Mouse (Mus musculus) CH12.LX (cell line): ENCODE results near the gene Yod1. TPM values are rescaled to one million over a fixed set of nuclear protein-coding genes. Genes with fewer than 3 reads are reported as not detected.

Experiments
- DNase-seq: peaks from one replicate; pipeline ENCODE4 v3.0.0-alpha.2; 2013; ENCODE audit errors: extremely low read depth
- H3K27ac ChIP-seq: 2 replicates; pipeline ENCODE4 v1.5.1; 2012; ENCODE audit warnings: low read depth, mild to moderate bottlenecking, control low read depth, moderate library complexity; ENCODE audit not compliant: insufficient read depth
- H3K27me3 ChIP-seq: replicated peaks from 2 replicates; pipeline ENCODE3; 2012; ENCODE audit warnings: inconsistent platforms
- H3K36me3 ChIP-seq, 2 experiments: replicated peaks in 1 of 2; 2 replicates each; pipeline versions ENCODE3 to v1.6.1; 2012; ENCODE audit warnings: inconsistent platforms in 1 of 2, low read length in 1 of 2, mild to moderate bottlenecking in 1 of 2, mixed read lengths in 1 of 2, moderate library complexity in 1 of 2; ENCODE audit not compliant: control insufficient read depth in 1 of 2, insufficient read depth in 1 of 2
- H3K4me1 ChIP-seq, 2 experiments: 2 replicates each; pipeline ENCODE4 v1.6.1; 2012; ENCODE audit warnings: inconsistent platforms in 1 of 2, moderate library complexity in 1 of 2; ENCODE audit not compliant: insufficient read depth in 2 of 2, control insufficient read depth in 1 of 2
- H3K4me2 ChIP-seq: 2 replicates; pipeline ENCODE4 v1.6.1; 2012; ENCODE audit warnings: low read depth, mild to moderate bottlenecking, control low read depth; ENCODE audit not compliant: poor library complexity, insufficient read depth, severe bottlenecking
- H3K4me3 ChIP-seq, 3 experiments: fragments of 150-350 bp in 1 of 3; sonication (generic) in 1 of 3; replicated peaks in 1 of 3; 2 replicates each; pipeline versions ENCODE3 to v1.5.1; 2011 to 2012; ENCODE audit warnings: low read depth in 2 of 3, low read length in 2 of 3, mild to moderate bottlenecking in 2 of 3, moderate library complexity in 2 of 3, control low read depth in 1 of 3, improper control_type of control experiment in 1 of 3, inconsistent platforms in 1 of 3, mixed read lengths in 1 of 3; ENCODE audit not compliant: poor library complexity in 1 of 3
- H3K79me2 ChIP-seq: replicated peaks from 2 replicates; pipeline ENCODE4 v1.6.1; 2012; ENCODE audit warnings: mild to moderate bottlenecking, moderate library complexity; ENCODE audit not compliant: control insufficient read depth, poor library complexity, insufficient read depth, severe bottlenecking; ENCODE audit errors: extremely low read depth
- H3K9ac ChIP-seq: 2 replicates; pipeline ENCODE4 v1.6.1; 2012; ENCODE audit warnings: low read depth, mild to moderate bottlenecking, control low read depth, moderate library complexity; ENCODE audit not compliant: insufficient read depth
- H3K9me3 ChIP-seq: replicated peaks from 2 replicates; pipeline ENCODE3; 2012; ENCODE audit warnings: low read length, inconsistent platforms, mixed read lengths
- CHD1 ChIP-seq: IDR thresholded peaks from 2 replicates; pipeline ENCODE4 v1.6.1; 2012; ENCODE audit warnings: low read depth, low read length, improper control_type of control experiment, inconsistent platforms
- CHD2 ChIP-seq: IDR thresholded peaks from 2 replicates; pipeline ENCODE4 v1.6.1; 2011; ENCODE audit warnings: low read length, improper control_type of control experiment
- CTCF ChIP-seq, 2 experiments: IDR thresholded peaks in 1 of 2; conservative IDR thresholded peaks in 1 of 2; 2 replicates each; pipeline ENCODE4 v1.5.1; 2011 to 2012; ENCODE audit warnings: low read depth in 2 of 2, low read length in 2 of 2, improper control_type of control experiment in 1 of 2, inconsistent platforms in 1 of 2, mild to moderate bottlenecking in 1 of 2, moderate library complexity in 1 of 2
- ELF1 ChIP-seq: IDR thresholded peaks from 2 replicates; pipeline ENCODE4 v1.6.1; 2014; ENCODE audit warnings: low read depth, mild to moderate bottlenecking, inconsistent platforms, low read length, improper control_type of control experiment
- ETS1 ChIP-seq: conservative IDR thresholded peaks from 2 replicates; pipeline ENCODE4 v1.6.1; 2012; ENCODE audit warnings: low read depth, mild to moderate bottlenecking, inconsistent platforms, low read length, improper control_type of control experiment, moderate library complexity
- GABPA ChIP-seq: IDR thresholded peaks from 2 replicates; pipeline ENCODE4 v1.6.1; 2012; ENCODE audit warnings: low read depth, low read length, improper control_type of control experiment, inconsistent platforms; ENCODE audit not compliant: insufficient replicate concordance
- HCFC1 ChIP-seq: IDR thresholded peaks from 2 replicates; pipeline ENCODE4 v1.6.1; 2012; ENCODE audit warnings: low read depth, mild to moderate bottlenecking, inconsistent platforms, low read length, improper control_type of control experiment
- IRF4 ChIP-seq: IDR thresholded peaks from 2 replicates; pipeline ENCODE4 v1.6.1; 2014; ENCODE audit warnings: low read depth, mild to moderate bottlenecking, inconsistent platforms, low read length, improper control_type of control experiment
- JUN ChIP-seq: IDR thresholded peaks from 2 replicates; pipeline ENCODE4 v1.6.1; 2011; ENCODE audit warnings: low read depth, mild to moderate bottlenecking, low read length, improper control_type of control experiment, moderate library complexity; ENCODE audit not compliant: insufficient read depth
- JUND ChIP-seq: conservative IDR thresholded peaks from 2 replicates; pipeline ENCODE4 v1.6.1; 2011; ENCODE audit warnings: low read depth, low read length, improper control_type of control experiment
- MAX ChIP-seq: IDR thresholded peaks from 2 replicates; pipeline ENCODE4 v1.6.1; 2011; ENCODE audit warnings: low read length, improper control_type of control experiment
- MXI1 ChIP-seq: IDR thresholded peaks from 2 replicates; pipeline ENCODE4 v1.6.1; 2011; ENCODE audit warnings: mild to moderate bottlenecking, low read depth, low read length, improper control_type of control experiment
- NELFE ChIP-seq: IDR thresholded peaks from 2 replicates; pipeline ENCODE4 v1.6.1; 2011; ENCODE audit warnings: low read depth, low read length, improper control_type of control experiment
- NRF1 ChIP-seq: IDR thresholded peaks from 2 replicates; pipeline ENCODE4 v1.6.1; 2014; ENCODE audit warnings: low read depth, mild to moderate bottlenecking, inconsistent platforms, low read length, improper control_type of control experiment, moderate library complexity
- RCOR1 ChIP-seq: conservative IDR thresholded peaks from 2 replicates; pipeline ENCODE4 v1.6.1; 2012; ENCODE audit warnings: low read depth, mild to moderate bottlenecking, inconsistent platforms, low read length, improper control_type of control experiment
- TBP ChIP-seq: conservative IDR thresholded peaks from 2 replicates; pipeline ENCODE4 v1.6.1; 2011; ENCODE audit warnings: low read depth, low read length, improper control_type of control experiment
- UBTF ChIP-seq: IDR thresholded peaks from 2 replicates; pipeline ENCODE4 v1.6.1; 2012; ENCODE audit warnings: low read depth, mild to moderate bottlenecking, inconsistent platforms, low read length, improper control_type of control experiment, moderate library complexity
- USF2 ChIP-seq: conservative IDR thresholded peaks from 2 replicates; pipeline ENCODE4 v1.6.1; 2011; ENCODE audit warnings: low read depth, low read length, improper control_type of control experiment
- ZC3H11A ChIP-seq: IDR thresholded peaks from 2 replicates; pipeline ENCODE4 v1.6.1; 2012; ENCODE audit warnings: low read depth, mild to moderate bottlenecking, inconsistent platforms, low read length, improper control_type of control experiment
- ZNF384 ChIP-seq: IDR thresholded peaks from 2 replicates; pipeline ENCODE4 v1.6.1; 2012; ENCODE audit warnings: low read depth, low read length, improper control_type of control experiment, inconsistent platforms
- dilution Hi-C: fragments of 300-500 bp; cut with MboI; formaldehyde crosslinking; loops from 2 replicates; pipeline ENCODE4 v1.14.3; 2020; ENCODE audit warnings: low sequenced_read_pairs; ENCODE audit not compliant: extremely low pct_unique_long_range_greater_than_20kb, extremely low pct_ligation_motif_present
- in situ Hi-C: fragments of 300-500 bp; cut with MboI; formaldehyde crosslinking; loops from 3 replicates; pipeline ENCODE4 v1.14.3; 2019; ENCODE audit warnings: low sequenced_read_pairs, low pct_ligation_motif_present, low pct_unique_long_range_greater_than_20kb, mixed read lengths
- polyA plus RNA-seq: library from polyadenylated mRNA; unstranded; fragments of >175 nt; gene quantifications from 2 replicates; pipeline ENCODE4 v1.2.1, GENCODE M21; 2012; ENCODE audit warnings: low read depth; ENCODE audit not compliant: insufficient read length
- total RNA-seq, 2 experiments: library from RNA; depleted of rRNA; stranded (reverse); fragments of 300-350 nt in 1 of 2; fragments of >200 nt in 1 of 2; gene quantifications; 2 replicates each; pipeline ENCODE4 v1.2.3; 2012 to 2014

Gene Yod1
- total and polyA plus RNA-seq, 3 experiments = 3.6 to 5.4 (median 5.2) TPM

DNA sequence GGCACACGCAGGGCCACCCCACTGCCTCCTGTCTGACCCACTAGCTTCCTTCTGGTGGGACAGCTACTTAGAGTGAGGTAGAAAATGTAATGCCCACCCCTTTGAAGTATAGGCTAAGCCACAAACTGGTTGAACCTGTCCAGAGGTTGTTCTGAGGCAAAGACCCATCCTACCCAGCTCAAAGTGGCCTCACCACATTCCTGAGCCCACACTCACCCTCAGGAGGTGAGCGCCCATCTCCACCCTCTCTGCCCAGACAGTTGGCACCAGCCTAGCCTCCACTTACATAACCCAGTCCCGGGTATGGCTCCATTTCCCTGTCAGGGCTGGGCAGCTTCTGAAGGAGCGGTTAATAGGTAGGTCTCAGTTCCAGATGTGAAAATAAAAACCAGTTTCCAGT lies 53.4 kb downstream of the Yod1 start:
- peaks cover 0 to under 1% of the 10 kb centered on the region in 2 experiments; a peak in 2 of 4 replicates for H3K4me1 ChIP-seq
- no peak for TF ChIP-seq CHD1
- TF ChIP-seq JUN = no peak
- TF ChIP-seq GABPA = no peak
- no peak for TF ChIP-seq UBTF
- no peak for TF ChIP-seq CHD2
- no peak for TF ChIP-seq IRF4
- TF ChIP-seq JUND = no peak
- H3K36me3 ChIP-seq = no peaks in the 10 kb centered on the region
- in situ Hi-C loops (no loop called here), dilution Hi-C loops (no loop called here)
- H3K9ac ChIP-seq = no peak overlapping the region
- no peak overlapping the region for H3K4me3 ChIP-seq
- no peaks in the 10 kb centered on the region for H3K79me2 ChIP-seq
- DNase-seq = no peak
- H3K27me3 ChIP-seq = no peaks in the 10 kb centered on the region
- H3K9me3 ChIP-seq = no peaks in the 10 kb centered on the region
- no peak overlapping the region for H3K27ac ChIP-seq
- no peak overlapping the region for H3K4me2 ChIP-seq

GRCm38 (mm10) chr1:130770981-130771494 lies 53.9 kb downstream of the Yod1 start:
- H3K36me3 ChIP-seq = no peaks in the 10 kb centered on the region

More at GRCm38 (mm10) chr1:130770981-130771494, 53.9 kb downstream of the Yod1 start:
- H3K79me2 ChIP-seq = no peaks in the 10 kb centered on the region
- H3K9me3 ChIP-seq = no peaks in the 10 kb centered on the region
- dilution Hi-C loops (no loop called here), in situ Hi-C loops (no loop called here)
- no peak for DNase-seq
- no peaks in the 10 kb centered on the region for H3K27me3 ChIP-seq
- no peak overlapping the region for H3K4me2 ChIP-seq
- H3K4me1 ChIP-seq = peaks cover 3 to 6% of the 10 kb centered on the region in 2 experiments
- H3K9ac ChIP-seq = no peak overlapping the region
- no peak overlapping the region for H3K27ac ChIP-seq
- H3K4me3 ChIP-seq = no peak overlapping the region
- TF ChIP-seq TBP (no peak), ZC3H11A (no peak), HCFC1 (no peak), GABPA (no peak), JUN (no peak), CTCF (conservative IDR thresholded peaks at IDR 0.05 in 1 of 2, IDR thresholded peaks at IDR 0.05 in 1 of 2; ENCODE audit: low read depth in 2 of 2, low read length in 2 of 2) (no peak), MAX (no peak), NRF1 (no peak), USF2 (no peak), ETS1 (no peak), MXI1 (no peak), NELFE (no peak), ZNF384 (no peak), ELF1 (no peak), CHD2 (no peak), RCOR1 (no peak)
- TF ChIP-seq, all 38 proteins: peak for 0

Other genes with a start within 250 kb of the Yod1 start
- gene Zp3r, start 87.7 kb upstream of the Yod1 start, total RNA-seq (2012; rRNA removed) = not detected in 2 replicates
- gene Zp3r, start 87.7 kb upstream of the Yod1 start, total RNA-seq (2014; rRNA removed) = not detected in 2 replicates
- not detected in 2 replicates for gene Zp3r, start 87.7 kb upstream of the Yod1 start, polyA plus RNA-seq
- not detected in 2 replicates for gene C4bp, start 55.7 kb upstream of the Yod1 start, total RNA-seq (2012; rRNA removed)
- 0.26 TPM in 1 of 2 replicates, not detected in the other for gene C4bp, start 55.7 kb upstream of the Yod1 start, total RNA-seq (2014; rRNA removed)
- not detected in 2 replicates for gene C4bp, start 55.7 kb upstream of the Yod1 start, polyA plus RNA-seq
- gene Gm29427, start 1.5 kb upstream of the Yod1 start, total RNA-seq (2012; rRNA removed) = not detected in 2 replicates
- not detected in 2 replicates for gene Gm29427, start 1.5 kb upstream of the Yod1 start, total RNA-seq (2014; rRNA removed)
- gene Gm29427, start 1.5 kb upstream of the Yod1 start, polyA plus RNA-seq = not detected in 2 replicates
- 4.3 and 4.4 TPM in 2 replicates for gene Pfkfb2, start 11.9 kb downstream of the Yod1 start, total RNA-seq (2012; rRNA removed)
- gene Pfkfb2, start 11.9 kb downstream of the Yod1 start, total RNA-seq (2014; rRNA removed) = 3.3 and 3.7 TPM in 2 replicates
- 6.9 and 7.1 TPM in 2 replicates for gene Pfkfb2, start 11.9 kb downstream of the Yod1 start, polyA plus RNA-seq
- 0.08 and 0.25 TPM in 2 replicates for gene AA986860, start 14.6 kb downstream of the Yod1 start, total RNA-seq (2012; rRNA removed)
- 0.28 and 0.34 TPM in 2 replicates for gene AA986860, start 14.6 kb downstream of the Yod1 start, total RNA-seq (2014; rRNA removed)
- gene AA986860, start 14.6 kb downstream of the Yod1 start, polyA plus RNA-seq = 0.34 and 0.61 TPM in 2 replicates
- 0.08 and 0.17 TPM in 2 replicates for gene Fcamr, start 83.6 kb downstream of the Yod1 start, total RNA-seq (2012; rRNA removed)
- not detected in 2 replicates for gene Fcamr, start 83.6 kb downstream of the Yod1 start, total RNA-seq (2014; rRNA removed)
- gene Fcamr, start 83.6 kb downstream of the Yod1 start, polyA plus RNA-seq = 0.74 and 1.7 TPM in 2 replicates
- gene Pigr, start 109.4 kb downstream of the Yod1 start, total RNA-seq (2012; rRNA removed) = 0.04 TPM in 1 of 2 replicates, not detected in the other
- gene Pigr, start 109.4 kb downstream of the Yod1 start, total RNA-seq (2014; rRNA removed) = not detected in 2 replicates
- gene Pigr, start 109.4 kb downstream of the Yod1 start, polyA plus RNA-seq = 0.19 and 0.21 TPM in 2 replicates
- gene Fcmr, start 148.3 kb downstream of the Yod1 start, total RNA-seq (2012; rRNA removed) = 0.21 and 0.46 TPM in 2 replicates
- gene Fcmr, start 148.3 kb downstream of the Yod1 start, total RNA-seq (2014; rRNA removed) = 0.39 and 0.56 TPM in 2 replicates
- 0.76 and 0.96 TPM in 2 replicates for gene Fcmr, start 148.3 kb downstream of the Yod1 start, polyA plus RNA-seq
- gene Il24, start 170.1 kb downstream of the Yod1 start, total RNA-seq (2012; rRNA removed) = not detected in 2 replicates
- not detected in 2 replicates for gene Il24, start 170.1 kb downstream of the Yod1 start, total RNA-seq (2014; rRNA removed)
- not detected in 2 replicates for gene Il24, start 170.1 kb downstream of the Yod1 start, polyA plus RNA-seq
- not detected in 2 replicates for gene Il20, start 194.1 kb downstream of the Yod1 start, total RNA-seq (2012; rRNA removed)
- not detected in 2 replicates for gene Il20, start 194.1 kb downstream of the Yod1 start, total RNA-seq (2014; rRNA removed)
- not detected in 2 replicates for gene Il20, start 194.1 kb downstream of the Yod1 start, polyA plus RNA-seq
- 0.21 TPM in 1 of 2 replicates, not detected in the other for gene Il19, start 222.8 kb downstream of the Yod1 start, total RNA-seq (2012; rRNA removed)
- 0.38 and 0.39 TPM in 2 replicates for gene Il19, start 222.8 kb downstream of the Yod1 start, total RNA-seq (2014; rRNA removed)
- gene Il19, start 222.8 kb downstream of the Yod1 start, polyA plus RNA-seq = not detected in 2 replicates